Mouse (Mus musculus) left cerebral cortex, postnatal 14 days (tissue): ENCODE measurements around the gene Ece1. TPM values are rescaled to one million over a fixed set of nuclear protein-coding genes. Genes with fewer than 3 reads are reported as not detected.
A peak's percentile ranks its signal among the peaks of the same experiment; 100 is the strongest.

ENCODE experiments used
- DNase-seq, 2 experiments: peaks; one replicate each; pipeline ENCODE4 v3.0.0; 2021 to 2022; ENCODE audit warnings: low spot score in 2 of 2, mixed read lengths in 1 of 2
- intact Hi-C: fragments of 180-260 bp; cut with DNase I; formaldehyde crosslinking; loops from one replicate; pipeline ENCODE4 v1.15.1; 2025
- total RNA-seq, 2 experiments: library from RNA; stranded (reverse); gene quantifications; 2 replicates each; pipeline ENCODE4 v1.2.3; 2021

Ece1 gene
- total RNA-seq, 2 experiments from 2014 or later: 80.9 to 84.3 TPM

DNA sequence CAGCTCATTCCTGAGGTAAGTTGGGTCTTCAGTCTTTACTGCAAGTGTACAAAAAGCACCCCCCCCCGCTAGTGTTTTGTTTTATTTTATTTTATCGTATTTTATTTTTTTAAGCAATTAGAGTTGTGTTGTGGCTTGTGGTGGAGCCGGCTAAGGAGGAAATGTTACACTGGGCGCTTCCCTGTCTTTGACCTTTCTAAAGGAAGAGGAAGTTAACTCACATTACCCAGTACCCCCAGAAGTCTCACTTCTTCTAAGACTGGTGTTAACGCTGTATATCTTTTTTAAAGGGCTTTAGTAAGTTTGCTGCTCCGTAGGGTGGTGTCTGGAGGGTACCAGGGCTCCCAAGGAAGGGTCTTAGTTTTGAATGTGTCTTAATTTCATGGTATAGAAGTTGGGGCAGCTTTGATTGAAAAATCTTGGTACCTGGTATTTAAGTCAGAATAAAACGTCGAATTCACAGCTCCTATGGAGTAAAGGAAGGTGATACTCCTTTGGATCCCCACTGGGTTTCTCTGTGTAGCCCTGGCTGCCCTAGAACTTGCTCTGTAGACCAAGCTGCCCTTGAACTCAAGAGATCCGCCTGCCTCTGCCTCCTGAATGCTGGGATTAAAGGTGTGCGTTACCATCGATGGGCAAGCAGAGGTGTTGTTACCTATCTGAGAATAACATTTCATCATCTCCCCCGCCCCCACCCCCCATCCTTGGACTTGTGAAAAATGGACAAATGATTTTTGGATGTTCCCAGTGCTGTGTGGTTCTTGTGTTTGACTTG, 132.7 kb downstream of the Ece1 start:
- intact Hi-C loops: loop anchor here (10.0 kb wide), 1 partner anchor 110 kb away; no protein-coding TSS in a partner anchor
- DNase-seq: no peak

DNA sequence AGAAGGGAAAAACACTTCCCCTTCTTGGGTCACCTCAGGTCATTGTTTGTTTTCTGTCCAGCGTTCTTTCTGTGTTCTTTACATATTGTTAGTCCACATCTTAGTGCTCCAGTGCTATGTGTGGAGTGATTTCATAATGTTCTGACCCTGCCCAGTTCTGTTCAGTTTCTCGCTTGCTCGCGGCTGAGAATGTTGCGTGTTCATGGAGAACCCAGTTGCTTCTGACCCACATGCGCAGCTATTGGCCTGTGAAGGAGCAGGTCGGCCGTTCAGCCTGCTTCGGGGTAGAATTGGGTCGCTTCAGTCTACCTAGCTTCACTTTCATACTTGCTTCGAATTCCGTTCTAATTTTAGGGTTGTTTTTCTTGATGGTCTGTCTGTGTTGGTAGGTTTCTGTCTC, 133.4 kb downstream of the Ece1 start:
- DNase-seq: no peak
- intact Hi-C loops: loop anchor here (10.0 kb wide), 1 partner anchor 109 kb away; no protein-coding TSS in a partner anchor

DNA sequence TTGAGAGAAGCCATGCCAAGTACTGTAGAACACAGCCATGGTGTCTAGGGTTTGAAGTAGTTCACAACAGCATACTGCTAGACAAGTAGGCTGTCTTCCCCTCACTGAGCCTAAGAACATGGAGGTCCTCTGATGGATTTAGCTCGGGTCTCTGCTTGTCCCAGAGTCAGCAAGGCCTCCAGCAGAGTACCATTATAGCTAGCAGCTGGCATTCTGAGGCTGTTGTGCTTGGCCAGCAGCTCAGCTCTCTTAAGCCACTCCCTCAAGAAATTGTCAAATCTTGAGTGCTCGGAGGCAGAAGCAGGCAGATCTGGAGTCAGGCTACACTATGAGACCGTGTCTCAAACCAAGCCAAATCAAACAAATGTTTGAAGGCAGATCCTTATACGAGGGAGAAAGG, 136.2 kb downstream of the Ece1 start:
- DNase-seq: no peak
- intact Hi-C loops: loop anchor here (10.0 kb wide), 1 partner anchor 107 kb away; no protein-coding TSS in a partner anchor

DNA sequence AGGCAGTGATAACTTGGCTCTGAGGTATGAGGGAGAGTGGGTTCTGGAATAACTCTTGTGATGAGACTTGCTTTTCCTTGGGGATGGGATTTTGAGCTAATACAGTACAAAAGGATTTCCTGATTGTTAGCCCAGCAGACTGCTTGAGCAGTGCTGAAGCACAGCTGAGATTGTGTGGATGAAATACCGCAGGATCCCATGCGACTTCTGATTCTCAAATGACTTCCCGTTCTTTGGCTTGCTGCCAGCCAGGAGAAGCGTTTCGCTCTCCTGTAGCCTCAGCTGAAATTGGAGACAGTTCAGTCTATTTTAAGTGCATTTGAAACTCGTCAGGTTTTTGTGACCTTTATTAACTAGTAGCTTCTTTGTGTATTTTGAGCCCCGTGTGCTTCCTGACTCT, 138.6 kb downstream of the Ece1 start:
- intact Hi-C loops: no loop called here
- DNase-seq: peak; percentile 51

DNA sequence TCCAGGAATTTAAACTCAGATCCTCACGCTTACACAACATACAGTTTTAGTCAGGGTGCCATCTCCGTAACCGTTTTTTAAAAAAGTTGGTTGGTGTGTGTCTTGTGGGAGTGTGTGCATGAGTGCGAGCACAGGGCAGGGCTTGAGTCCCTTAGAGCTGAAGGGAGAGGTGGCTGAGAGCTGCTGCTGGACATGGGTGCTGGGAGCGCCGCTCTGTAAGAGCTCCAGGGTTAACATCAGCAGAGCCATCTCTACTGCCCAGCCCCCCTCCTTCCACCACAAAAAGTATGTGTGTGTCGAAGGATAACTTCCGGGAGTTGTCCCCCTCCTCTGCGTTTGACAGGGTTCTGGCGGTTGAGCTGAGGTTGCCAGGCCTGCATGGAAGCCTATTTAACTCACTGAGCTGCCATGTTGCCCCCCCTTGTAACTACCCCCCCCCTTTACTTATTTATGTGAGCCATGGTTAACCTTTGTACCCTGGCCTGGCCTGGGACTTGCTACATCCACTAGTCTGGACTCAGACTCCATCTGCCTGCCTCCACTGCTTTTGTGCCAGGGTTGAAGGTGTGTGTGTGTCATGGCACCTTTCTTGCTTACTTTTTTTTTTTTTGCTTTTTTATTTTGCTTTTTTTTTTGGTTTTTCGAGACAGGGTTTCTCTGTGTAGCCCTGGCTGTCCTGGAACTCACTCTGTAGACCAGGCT, 142.0 kb downstream of the Ece1 start:
- intact Hi-C loops: no loop called here
- DNase-seq: no peak

DNA sequence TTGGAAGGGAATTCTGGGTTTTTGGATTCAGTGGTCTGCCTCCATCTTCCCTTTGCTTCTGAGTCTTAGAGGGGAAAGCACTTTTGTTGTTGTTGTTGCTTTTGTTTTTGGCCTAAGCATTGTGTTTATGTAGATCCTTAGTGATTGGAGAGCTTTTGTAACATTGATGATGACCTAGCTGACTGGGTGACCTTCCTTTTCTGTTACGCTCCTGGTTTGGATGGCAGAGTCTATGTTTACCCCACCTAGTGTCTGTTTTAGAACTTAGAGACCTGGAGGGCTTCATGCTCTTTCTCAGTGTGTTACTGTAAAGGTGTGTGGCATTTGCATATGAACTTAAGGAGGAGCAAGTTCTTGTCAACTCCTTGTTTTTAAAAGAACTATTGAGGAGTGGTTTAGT, 143.7 kb downstream of the Ece1 start:
- DNase-seq: no peak
- intact Hi-C loops: no loop called here

DNA sequence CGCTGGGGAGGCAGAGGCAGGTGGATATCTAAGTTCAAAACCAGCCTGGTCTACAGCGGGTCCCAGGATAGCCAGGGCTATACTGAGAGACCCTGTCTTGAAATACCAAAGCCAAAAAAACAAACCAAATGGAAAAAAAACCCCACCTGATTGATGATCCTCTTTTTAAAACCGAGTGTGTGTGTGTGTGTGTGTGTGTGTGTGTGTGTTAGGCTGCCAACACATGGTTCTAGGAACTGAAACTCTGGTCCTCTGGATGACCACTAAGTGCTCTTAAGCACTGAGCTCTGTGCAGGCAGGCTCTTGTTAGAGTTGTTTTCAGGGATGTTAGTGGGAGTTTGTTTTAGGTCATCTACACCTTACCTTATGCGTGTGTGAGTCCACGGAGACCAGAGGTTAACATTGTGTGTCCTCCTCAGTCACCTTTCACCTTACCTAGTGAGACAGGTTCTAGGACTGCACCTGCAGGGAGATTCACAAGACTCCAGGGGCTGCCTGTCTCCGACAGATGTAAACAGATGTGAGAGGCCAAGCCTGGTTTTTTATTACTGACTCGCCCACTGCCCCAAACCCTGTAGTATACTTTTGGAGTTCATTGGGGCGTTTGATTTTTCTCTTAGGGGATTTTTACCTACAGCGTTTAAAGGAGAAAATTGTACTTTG, 145.0 kb downstream of the Ece1 start:
- intact Hi-C loops: no loop called here
- DNase-seq: no peak

DNA sequence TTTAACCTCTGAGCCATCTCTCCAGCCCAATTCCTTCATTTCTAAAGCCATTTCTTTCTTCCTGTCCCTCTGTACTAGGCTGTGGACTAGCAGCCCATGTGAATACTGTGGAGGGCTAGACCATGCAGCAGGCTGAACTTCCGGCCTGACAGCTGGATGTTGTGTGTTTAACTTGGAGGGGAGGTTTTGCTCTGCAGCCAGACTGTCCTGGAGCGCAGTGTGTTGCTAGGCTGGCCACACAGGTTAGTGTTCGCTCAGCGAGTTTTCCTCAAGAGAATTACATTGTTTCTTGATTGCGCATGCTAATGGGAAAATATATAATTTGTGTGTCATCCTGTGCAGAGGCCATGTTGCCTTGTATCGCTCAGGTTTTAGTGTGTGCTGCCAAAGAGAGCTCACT, 146.6 kb downstream of the Ece1 start:
- intact Hi-C loops: no loop called here
- no peak for DNase-seq

DNA sequence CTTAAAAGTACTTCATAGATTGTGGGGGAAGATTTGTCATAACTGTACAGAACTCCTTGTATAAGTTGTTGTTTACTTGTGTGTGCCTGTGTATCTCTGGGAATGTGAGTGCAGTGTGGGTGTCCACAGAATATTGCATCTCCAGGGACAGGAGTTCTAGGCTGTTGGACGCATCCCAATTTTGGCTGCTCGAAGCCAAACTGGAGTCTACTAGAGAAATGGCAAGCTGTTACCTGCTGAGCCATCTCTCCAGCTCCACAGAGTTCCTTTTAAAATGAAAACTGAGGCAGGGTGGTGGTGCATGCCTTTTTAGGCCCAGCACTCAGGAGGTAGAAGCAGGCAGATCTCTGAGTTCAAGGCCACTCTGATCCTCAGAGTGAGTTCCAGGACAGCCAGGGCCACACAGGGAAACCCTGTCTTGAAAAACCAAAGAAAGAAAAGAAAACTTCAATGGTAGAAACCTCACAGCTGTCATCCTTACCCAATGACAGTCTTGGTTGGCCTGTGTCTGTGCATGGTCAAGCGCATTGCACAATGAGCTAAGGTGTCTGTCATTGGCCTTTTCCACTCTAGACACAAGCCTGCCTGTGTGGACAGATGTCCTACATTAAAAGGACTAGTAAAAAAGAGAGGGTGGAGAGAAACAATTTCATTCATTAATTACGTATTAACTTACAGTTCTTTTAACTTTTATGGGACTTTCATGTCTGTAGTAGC, 147.9 kb downstream of the Ece1 start:
- DNase-seq: no peak
- intact Hi-C loops: no loop called here

DNA sequence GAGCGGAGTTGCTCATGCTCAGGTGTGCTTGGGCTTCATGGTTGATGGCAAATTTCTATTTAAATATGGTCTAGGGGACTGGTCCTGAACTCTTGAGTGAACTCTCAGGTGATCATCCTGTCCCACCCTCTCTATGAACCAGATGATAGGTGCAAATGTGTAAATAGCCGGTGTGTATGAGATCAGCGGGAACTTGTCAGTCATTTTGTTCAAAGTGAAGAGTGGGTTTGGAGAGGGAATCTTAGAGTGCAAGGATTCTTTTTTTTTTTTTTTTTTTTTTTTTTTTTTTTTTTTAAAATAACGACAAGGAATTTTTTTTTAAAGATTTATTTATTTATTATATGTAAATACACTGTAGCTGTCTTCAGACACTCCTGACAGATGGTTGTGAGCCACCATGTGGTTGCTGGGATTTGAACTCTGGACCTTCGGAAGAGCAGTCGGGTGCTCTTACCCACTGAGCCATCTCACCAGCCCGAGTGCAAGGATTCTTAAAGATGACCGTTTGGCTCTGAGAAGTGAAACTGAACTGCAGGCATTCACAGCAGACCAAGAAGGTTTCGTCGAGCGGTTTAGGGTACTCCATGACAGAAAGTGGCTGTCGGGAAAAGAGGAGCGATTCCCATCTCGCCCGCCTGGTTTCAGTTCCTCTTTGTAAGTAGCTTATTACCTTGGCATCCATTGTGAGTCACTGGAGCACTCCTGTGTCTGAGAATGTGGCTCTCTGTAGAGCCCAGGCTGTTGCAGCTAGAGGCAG, 151.9 kb downstream of the Ece1 start:
- DNase-seq: no peak
- intact Hi-C loops: no loop called here

Other genes starting within 250 kb of the Ece1 start
- 100 to 1,000 TPM; 268 to 296 TPM for gene Rap1gap, start 197.5 kb upstream of the Ece1 start, total RNA-seq
- 1 to 10 TPM; 8.0 to 8.8 TPM for gene Alpl, start 65.9 kb upstream of the Ece1 start, total RNA-seq
- 100 to 1,000 TPM; 199 TPM for gene Eif4g3, start 130.8 kb downstream of the Ece1 start, total RNA-seq